Mouse (Mus musculus): Measurements from ENCODE around the gene Trpm2. TPM values are rescaled to one million over a fixed set of nuclear protein-coding genes. Genes with fewer than 3 reads are reported as not detected.

Trpm2 gene
- polyA plus RNA-seq, 1 experiment from 2014 or later = 1.5 TPM

DNA sequence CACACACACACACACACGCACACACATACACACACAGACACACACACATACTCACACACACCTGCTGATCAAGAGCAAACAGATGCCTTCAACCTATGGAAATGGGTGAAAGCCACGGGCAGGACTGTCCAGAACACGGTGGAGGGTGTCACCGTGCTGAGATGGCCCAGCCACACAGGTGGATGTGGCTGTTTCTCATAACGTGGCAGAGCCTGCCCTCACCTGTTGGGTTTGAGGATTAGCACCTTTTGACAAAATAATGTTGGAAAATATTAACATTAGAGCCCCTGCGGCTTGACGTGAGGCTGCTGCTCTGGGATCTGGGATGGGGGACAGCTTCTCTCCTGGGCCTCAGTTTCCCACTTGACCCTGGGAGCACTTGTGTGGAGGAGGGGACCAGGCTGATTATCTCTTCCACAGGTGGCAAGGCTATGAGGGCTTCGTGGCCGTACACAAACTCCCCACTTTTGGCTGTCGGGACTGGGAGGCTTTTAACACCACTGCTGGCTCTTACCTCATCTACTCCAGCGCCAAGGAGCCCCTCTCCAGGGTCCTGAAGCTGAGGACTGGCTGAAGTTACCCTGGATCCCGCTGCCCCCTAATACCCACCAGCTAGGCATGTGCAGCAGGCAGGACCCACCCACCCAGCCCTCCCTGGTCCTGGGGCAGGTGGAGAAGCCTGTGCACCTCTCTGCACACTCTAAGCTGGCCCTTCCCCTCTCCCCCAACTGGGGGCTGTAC, 84.2 kb downstream of the Trpm2 start:
- H3K27ac ChIP-seq (ENCODE audit: low read length) = no peak overlapping the region
- H3K9me3 ChIP-seq (ENCODE audit: control insufficient read depth, low read depth, low read length) = no peaks in the 10 kb centered on the region
- WGBS = 42% methylated on average over 12 of the region's 12 CpGs
- ATAC-seq (ENCODE audit: insufficient number of reproducible peaks, insufficient read depth, low FRiP score, low read depth) = no peak
- no peak overlapping the region for H3K4me2 ChIP-seq (replicated peaks; ENCODE audit: low read depth, low read length)
- no peaks in the 10 kb centered on the region for H3K36me3 ChIP-seq (ENCODE audit: control insufficient read depth, insufficient read depth, low read length)
- H3K27me3 ChIP-seq (ENCODE audit: control insufficient read depth, insufficient read depth, low read length) = no peaks in the 10 kb centered on the region
- H3K9ac ChIP-seq (replicated peaks; ENCODE audit: low read depth, low read length) = no peak overlapping the region
- H3K4me3 ChIP-seq (ENCODE audit: low read depth, low read length) = no peak overlapping the region
- no peaks in the 10 kb centered on the region for H3K4me1 ChIP-seq (ENCODE audit: control insufficient read depth, insufficient read depth, low read length)

DNA sequence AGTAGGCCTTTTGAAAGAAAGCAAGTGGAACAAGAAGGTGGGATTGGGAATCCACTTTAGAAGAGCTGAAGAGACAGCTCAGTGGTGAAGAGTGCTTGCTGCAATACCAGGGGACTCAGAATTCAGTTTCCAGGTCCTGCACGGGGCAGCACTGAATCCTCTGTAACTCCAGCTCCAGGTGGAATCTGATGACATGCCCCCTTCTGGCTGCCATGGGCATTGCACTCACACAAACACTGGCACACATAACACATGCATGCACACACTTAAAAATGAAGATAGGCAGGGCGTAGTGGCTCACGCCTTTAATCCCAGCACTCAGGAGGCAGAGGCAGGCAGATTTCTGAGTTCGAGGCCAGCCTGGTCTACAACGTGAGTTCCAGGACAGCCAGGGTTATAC, 87.8 kb downstream of the Trpm2 start:
- Histone ChIP-seq H3K4me2 (replicated peaks; ENCODE audit: low read depth, low read length) (no peak overlapping the region), H3K27ac (ENCODE audit: low read length) (no peak overlapping the region), H3K36me3 (ENCODE audit: control insufficient read depth, insufficient read depth, low read length) (no peaks in the 10 kb centered on the region), H3K9me3 (ENCODE audit: control insufficient read depth, low read depth, low read length) (no peaks in the 10 kb centered on the region), H3K4me3 (ENCODE audit: low read depth, low read length) (no peak overlapping the region), H3K4me1 (ENCODE audit: control insufficient read depth, insufficient read depth, low read length) (no peaks in the 10 kb centered on the region), H3K27me3 (ENCODE audit: control insufficient read depth, insufficient read depth, low read length) (no peaks in the 10 kb centered on the region), H3K9ac (replicated peaks; ENCODE audit: low read depth, low read length) (no peak overlapping the region)
- ATAC-seq (ENCODE audit: insufficient number of reproducible peaks, insufficient read depth, low FRiP score, low read depth) = no peak
- 87% methylated on average over 5 of the region's 5 CpGs for WGBS

DNA sequence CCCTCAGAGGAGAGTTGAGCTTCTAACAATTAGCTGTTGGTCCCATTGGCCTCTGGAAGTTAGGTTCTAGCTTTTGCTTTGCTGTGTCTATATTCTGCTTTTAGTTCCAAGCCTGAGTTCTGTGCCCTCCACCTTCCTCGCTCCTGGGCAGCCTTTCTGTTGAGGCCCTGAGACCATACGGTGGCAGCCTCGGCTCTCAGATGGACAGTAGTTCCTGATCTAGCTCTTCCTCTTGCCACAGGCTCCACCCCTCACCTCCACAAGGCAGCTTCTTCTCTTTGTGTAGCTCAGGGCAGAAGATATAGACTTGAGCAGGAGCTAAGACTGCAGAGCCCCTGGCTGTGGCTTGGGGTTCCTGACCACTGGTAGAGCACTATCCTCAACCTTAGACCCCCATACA, 90.1 kb downstream of the Trpm2 start:
- no peak overlapping the region for H3K4me2 ChIP-seq (replicated peaks; ENCODE audit: low read depth, low read length)
- no peaks in the 10 kb centered on the region for H3K4me1 ChIP-seq (ENCODE audit: control insufficient read depth, insufficient read depth, low read length)
- H3K27ac ChIP-seq (ENCODE audit: low read length) = no peak overlapping the region
- H3K36me3 ChIP-seq (ENCODE audit: control insufficient read depth, insufficient read depth, low read length) = no peaks in the 10 kb centered on the region
- no peaks in the 10 kb centered on the region for H3K27me3 ChIP-seq (ENCODE audit: control insufficient read depth, insufficient read depth, low read length)
- H3K9me3 ChIP-seq (ENCODE audit: control insufficient read depth, low read depth, low read length) = no peaks in the 10 kb centered on the region
- H3K9ac ChIP-seq (replicated peaks; ENCODE audit: low read depth, low read length) = no peak overlapping the region
- no peak for ATAC-seq (ENCODE audit: insufficient number of reproducible peaks, insufficient read depth, low FRiP score, low read depth)
- 65% methylated on average over 3 of the region's 3 CpGs for WGBS
- H3K4me3 ChIP-seq (ENCODE audit: low read depth, low read length) = no peak overlapping the region

DNA sequence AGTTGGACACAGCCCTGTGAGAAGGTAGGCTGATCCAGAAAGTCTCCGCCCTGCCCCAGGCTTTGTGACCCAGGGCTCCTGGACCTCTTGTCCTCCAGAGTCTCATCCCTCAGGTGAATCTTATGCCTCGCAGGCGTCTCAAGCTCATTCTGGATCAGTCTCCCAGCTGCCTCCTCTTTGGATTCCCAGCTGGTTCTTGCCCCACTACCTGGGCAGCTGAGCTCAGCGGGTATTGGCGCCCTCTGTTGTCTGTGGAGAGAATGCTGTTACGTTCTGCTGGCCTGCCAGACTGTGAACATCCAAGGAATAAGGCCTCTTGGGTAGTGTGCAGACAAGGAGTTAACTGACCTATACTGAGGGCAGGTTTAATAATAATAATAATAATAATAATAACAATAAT, 91.4 kb downstream of the Trpm2 start:
- H3K27ac ChIP-seq (ENCODE audit: low read length) = no peak overlapping the region
- ATAC-seq (ENCODE audit: insufficient number of reproducible peaks, insufficient read depth, low FRiP score, low read depth) = no peak
- no peak overlapping the region for H3K4me3 ChIP-seq (ENCODE audit: low read depth, low read length)
- no peak overlapping the region for H3K4me2 ChIP-seq (replicated peaks; ENCODE audit: low read depth, low read length)
- no peak overlapping the region for H3K9ac ChIP-seq (replicated peaks; ENCODE audit: low read depth, low read length)
- H3K36me3 ChIP-seq (ENCODE audit: control insufficient read depth, insufficient read depth, low read length) = no peaks in the 10 kb centered on the region
- 68% methylated on average over 6 of the region's 6 CpGs for WGBS
- H3K9me3 ChIP-seq (ENCODE audit: control insufficient read depth, low read depth, low read length) = no peaks in the 10 kb centered on the region
- no peaks in the 10 kb centered on the region for H3K4me1 ChIP-seq (ENCODE audit: control insufficient read depth, insufficient read depth, low read length)
- H3K27me3 ChIP-seq (ENCODE audit: control insufficient read depth, insufficient read depth, low read length) = no peaks in the 10 kb centered on the region

DNA sequence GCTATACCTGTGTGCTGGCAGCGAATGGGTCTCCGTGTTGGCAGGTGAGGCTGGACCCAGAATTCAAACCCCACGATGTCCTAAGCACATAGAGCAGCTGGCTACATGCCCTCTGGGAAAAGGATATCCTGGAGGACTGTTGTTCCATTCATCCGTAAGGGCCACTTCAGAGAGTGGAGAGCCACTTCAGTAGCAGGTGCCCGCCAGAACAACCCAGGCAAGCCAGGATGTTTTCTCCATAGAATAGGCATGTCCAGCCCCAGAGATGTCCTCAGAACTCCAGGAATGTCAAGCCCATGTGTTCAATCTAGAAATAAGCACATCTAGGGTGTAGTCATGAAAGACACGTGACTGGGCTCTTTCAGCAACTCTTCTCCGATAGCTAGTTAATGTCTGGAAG, 100.7 kb downstream of the Trpm2 start:
- no peaks in the 10 kb centered on the region for H3K9me3 ChIP-seq (ENCODE audit: control insufficient read depth, low read depth, low read length)
- no peak overlapping the region for H3K9ac ChIP-seq (replicated peaks; ENCODE audit: low read depth, low read length)
- H3K4me2 ChIP-seq (replicated peaks; ENCODE audit: low read depth, low read length) = no peak overlapping the region
- H3K27ac ChIP-seq (ENCODE audit: low read length) = no peak overlapping the region
- no peak overlapping the region for H3K4me3 ChIP-seq (ENCODE audit: low read depth, low read length)
- 88% methylated on average over 7 of the region's 7 CpGs for WGBS
- H3K4me1 ChIP-seq (ENCODE audit: control insufficient read depth, insufficient read depth, low read length) = no peaks in the 10 kb centered on the region
- no peaks in the 10 kb centered on the region for H3K27me3 ChIP-seq (ENCODE audit: control insufficient read depth, insufficient read depth, low read length)
- ATAC-seq (ENCODE audit: insufficient number of reproducible peaks, insufficient read depth, low FRiP score, low read depth) = no peak
- no peaks in the 10 kb centered on the region for H3K36me3 ChIP-seq (ENCODE audit: control insufficient read depth, insufficient read depth, low read length)

DNA sequence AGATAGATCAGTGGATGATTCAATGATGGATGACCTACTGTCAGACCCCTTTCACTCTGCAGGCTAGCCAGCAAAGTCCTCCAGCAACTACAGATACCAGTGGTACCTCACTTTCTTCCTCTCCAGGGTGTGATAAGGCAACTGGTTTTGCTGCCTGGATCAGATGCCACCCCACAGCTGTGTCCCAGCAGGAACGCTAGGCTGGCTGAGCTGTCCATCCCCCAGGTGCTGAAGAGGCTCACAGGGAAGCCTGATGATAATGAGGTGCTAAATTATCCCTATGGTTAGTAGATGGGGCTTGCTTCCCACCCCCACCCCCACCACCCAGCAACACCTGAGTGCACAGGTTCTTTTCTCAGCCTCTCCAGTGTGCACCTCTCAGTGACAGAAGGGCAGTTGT, 102.8 kb downstream of the Trpm2 start:
- Histone ChIP-seq H3K4me1 (ENCODE audit: control insufficient read depth, insufficient read depth, low read length) (0 out of 2 replicates have a peak, but pooled peaks cover 2% of the 10 kb centered on the region), H3K27ac (ENCODE audit: low read length) (no peak overlapping the region), H3K4me2 (replicated peaks; ENCODE audit: low read depth, low read length) (no peak overlapping the region), H3K9me3 (ENCODE audit: control insufficient read depth, low read depth, low read length) (no peaks in the 10 kb centered on the region), H3K9ac (replicated peaks; ENCODE audit: low read depth, low read length) (no peak overlapping the region), H3K36me3 (ENCODE audit: control insufficient read depth, insufficient read depth, low read length) (no peaks in the 10 kb centered on the region), H3K27me3 (ENCODE audit: control insufficient read depth, insufficient read depth, low read length) (no peaks in the 10 kb centered on the region), H3K4me3 (ENCODE audit: low read depth, low read length) (no peak overlapping the region)
- no peak for ATAC-seq (ENCODE audit: insufficient number of reproducible peaks, insufficient read depth, low FRiP score, low read depth)
- 25% methylated on average over 1 of the region's 1 CpGs for WGBS

DNA sequence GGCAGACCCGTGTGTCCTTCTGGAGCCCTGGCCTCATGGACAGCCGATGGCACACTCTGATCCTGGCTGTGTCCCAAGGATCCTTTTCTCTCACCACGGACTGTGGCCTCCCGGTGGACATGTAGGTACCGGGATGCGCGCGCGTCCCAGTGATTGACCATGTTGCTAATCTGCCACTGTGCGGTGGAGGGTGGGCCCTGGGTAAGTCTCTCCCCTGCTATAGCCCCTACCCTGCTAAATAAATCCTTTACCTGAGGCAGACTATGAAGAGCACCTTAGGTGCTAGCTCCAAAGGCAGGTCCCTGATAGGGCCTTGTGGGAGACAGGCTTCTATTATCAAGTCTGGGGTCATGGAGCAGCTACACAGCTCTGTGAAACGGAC, 105.6 kb downstream of the Trpm2 start:
- H3K36me3 ChIP-seq (ENCODE audit: control insufficient read depth, insufficient read depth, low read length) = no peaks in the 10 kb centered on the region
- H3K9ac ChIP-seq (replicated peaks; ENCODE audit: low read depth, low read length) = no peak overlapping the region

DNA sequence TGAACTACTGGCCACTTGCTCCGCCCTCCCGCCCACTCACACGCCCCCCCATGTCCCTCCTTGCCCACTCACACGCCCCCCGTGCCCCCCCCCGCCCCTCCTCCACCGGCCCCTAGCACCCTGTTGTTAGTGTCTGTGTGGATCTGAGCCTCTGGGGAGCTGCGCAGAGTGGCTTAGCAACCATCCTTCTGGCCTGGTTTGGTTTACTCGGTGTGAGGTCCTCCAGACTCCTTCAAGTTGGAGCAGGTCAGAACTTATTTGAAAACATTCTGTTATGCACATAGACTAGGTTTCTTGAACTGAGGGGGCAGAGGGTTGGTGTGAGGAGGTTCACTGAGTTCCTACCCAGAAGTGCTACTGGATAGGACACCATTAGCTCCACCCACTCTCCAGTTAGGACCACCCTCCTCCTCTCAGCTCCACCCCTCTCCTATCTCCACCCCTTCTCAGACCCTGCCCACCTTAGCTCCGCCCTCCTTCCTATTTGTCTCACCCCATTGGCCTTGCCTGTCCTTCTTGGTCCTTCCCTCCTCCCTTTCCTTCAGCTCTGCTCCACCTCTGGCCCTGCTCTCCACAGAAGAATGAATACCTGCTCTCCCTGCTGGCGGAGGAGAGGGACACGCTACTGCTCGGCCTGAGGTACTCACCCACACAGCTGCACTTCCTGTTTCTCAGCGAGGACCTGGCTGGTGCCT, 106.1 kb downstream of the Trpm2 start:
- Histone ChIP-seq H3K4me3 (ENCODE audit: low read depth, low read length) (peak overlapping the region; percentile 3; the same call in 1 of the 2 replicates), H3K27ac (ENCODE audit: low read length) (no peak overlapping the region; the same call in 1 of the 2 replicates), H3K27me3 (ENCODE audit: control insufficient read depth, insufficient read depth, low read length) (no peaks in the 10 kb centered on the region), H3K4me2 (replicated peaks; ENCODE audit: low read depth, low read length) (peak overlapping the region; percentile 31), H3K36me3 (ENCODE audit: control insufficient read depth, insufficient read depth, low read length) (no peaks in the 10 kb centered on the region), H3K9me3 (ENCODE audit: control insufficient read depth, low read depth, low read length) (no peaks in the 10 kb centered on the region), H3K4me1 (ENCODE audit: control insufficient read depth, insufficient read depth, low read length) (0 out of 2 replicates have a peak, but pooled peaks cover 2% of the 10 kb centered on the region), H3K9ac (replicated peaks; ENCODE audit: low read depth, low read length) (no peak overlapping the region)
- 30% methylated on average over 14 of the region's 14 CpGs for WGBS
- peak; percentile 89 for ATAC-seq (ENCODE audit: insufficient number of reproducible peaks, insufficient read depth, low FRiP score, low read depth)

More for the DNA sequence above, 105.6 kb downstream of the Trpm2 start:
- H3K27me3 ChIP-seq (ENCODE audit: control insufficient read depth, insufficient read depth, low read length) = no peaks in the 10 kb centered on the region
- no peak overlapping the region for H3K27ac ChIP-seq (ENCODE audit: low read length)
- no peaks in the 10 kb centered on the region for H3K9me3 ChIP-seq (ENCODE audit: control insufficient read depth, low read depth, low read length)
- H3K4me2 ChIP-seq (replicated peaks; ENCODE audit: low read depth, low read length) = peak overlapping the region; percentile 31
- H3K4me3 ChIP-seq (ENCODE audit: low read depth, low read length) = peak overlapping the region; percentile 3; the same call in 1 of the 2 replicates
- ATAC-seq (ENCODE audit: insufficient number of reproducible peaks, insufficient read depth, low FRiP score, low read depth) = peak; percentile 2; the same call in 1 of the 2 replicates
- 0 out of 2 replicates have a peak, but pooled peaks cover 2% of the 10 kb centered on the region for H3K4me1 ChIP-seq (ENCODE audit: control insufficient read depth, insufficient read depth, low read length)
- 34% methylated on average over 11 of the region's 11 CpGs for WGBS
